Mouse (Mus musculus): ENCODE data around the gene Camp.

The Camp gene

GRCm38 (mm10) chr9:109849312-109849758 lies at the start of gene Camp:
TSS of gene Camp (minus strand) at chr9:109849617.
- no peak for DNase-seq (ENCODE audit: low spot score)

DNA sequence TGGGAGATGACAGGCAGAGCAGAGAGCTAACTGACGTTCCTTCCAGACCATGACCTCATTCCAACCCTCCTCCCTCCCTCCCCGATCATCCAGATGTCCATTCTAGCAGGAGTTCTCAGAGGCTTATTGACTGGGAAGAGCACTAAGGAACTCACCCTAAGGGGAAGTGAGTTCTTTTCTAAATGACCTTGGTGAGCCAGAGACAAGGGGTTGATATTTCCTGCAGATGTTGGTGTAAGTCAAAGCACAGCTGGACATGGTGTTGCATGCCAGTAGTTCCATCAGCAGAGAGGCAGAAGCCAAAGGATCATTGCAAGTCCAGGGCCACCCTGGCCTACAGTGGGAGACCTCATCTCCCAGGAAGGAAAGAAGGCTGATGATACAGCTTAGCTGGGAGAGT lies 48.6 kb upstream of the Camp start:
- DNase-seq (ENCODE audit: low spot score): no peak

DNA sequence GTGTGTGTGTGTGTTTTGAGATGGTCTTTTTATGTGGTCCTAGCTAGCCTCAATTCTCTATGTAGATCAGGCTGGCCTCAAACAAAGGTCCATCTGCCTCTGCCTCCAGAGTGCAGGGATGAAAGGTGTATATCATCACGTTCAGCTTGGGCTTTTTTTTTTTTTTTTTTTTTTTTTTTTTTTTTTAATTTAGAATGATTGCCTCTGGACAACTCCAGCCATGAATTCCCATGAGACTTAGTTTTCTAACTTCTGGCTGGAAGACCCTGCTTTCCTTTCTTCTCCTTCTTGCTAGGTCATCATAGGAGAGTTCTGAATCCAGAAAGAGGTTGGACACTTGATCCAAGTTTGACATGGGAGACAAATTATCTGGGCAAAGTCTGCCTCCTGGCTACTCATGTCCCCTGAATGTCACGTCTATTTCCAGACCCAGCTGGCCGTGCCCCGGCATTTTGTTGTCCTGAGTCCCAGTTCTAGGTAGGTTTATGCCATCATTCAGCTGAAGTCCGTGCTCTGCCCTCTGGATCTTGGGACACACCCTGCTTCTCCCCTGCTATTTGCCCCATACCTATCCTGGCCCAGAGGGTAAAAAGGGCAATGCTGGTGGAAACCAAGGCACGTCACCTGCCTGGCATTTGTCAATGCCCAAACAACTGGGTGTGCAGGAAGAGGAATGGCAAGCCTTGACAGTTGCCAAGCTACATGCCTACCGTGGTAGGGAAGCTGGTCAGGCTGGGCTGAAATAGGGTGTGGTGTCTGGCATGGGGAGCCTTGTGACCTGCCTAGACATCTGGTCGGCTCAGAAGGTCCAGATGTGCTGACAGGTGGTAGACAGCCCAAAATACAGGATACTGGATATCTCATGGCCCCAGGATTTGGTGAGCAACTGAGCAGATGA lies 47.1 kb upstream of the Camp start:
- no peak for DNase-seq (ENCODE audit: low spot score)

DNA sequence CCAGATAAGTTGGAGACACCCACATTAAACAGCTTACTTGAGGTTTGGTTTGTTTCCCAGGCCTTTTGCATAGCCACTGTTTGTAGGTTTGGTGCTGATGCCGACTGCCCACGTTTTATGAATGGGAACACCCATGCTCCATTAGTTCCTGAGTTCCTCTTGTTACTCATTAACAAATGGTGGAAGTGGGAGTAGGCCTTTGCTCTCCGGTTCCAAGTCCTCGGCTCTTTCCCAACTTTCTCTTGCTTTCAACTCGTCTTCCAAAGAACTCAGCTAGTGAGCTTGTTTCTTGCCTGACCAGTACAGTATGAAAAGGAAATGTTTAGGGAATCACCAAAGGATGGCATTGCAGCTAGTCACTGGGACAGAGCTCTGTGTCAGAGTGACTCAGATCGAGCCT lies 46.2 kb upstream of the Camp start:
- no peak for DNase-seq (ENCODE audit: low spot score)

DNA sequence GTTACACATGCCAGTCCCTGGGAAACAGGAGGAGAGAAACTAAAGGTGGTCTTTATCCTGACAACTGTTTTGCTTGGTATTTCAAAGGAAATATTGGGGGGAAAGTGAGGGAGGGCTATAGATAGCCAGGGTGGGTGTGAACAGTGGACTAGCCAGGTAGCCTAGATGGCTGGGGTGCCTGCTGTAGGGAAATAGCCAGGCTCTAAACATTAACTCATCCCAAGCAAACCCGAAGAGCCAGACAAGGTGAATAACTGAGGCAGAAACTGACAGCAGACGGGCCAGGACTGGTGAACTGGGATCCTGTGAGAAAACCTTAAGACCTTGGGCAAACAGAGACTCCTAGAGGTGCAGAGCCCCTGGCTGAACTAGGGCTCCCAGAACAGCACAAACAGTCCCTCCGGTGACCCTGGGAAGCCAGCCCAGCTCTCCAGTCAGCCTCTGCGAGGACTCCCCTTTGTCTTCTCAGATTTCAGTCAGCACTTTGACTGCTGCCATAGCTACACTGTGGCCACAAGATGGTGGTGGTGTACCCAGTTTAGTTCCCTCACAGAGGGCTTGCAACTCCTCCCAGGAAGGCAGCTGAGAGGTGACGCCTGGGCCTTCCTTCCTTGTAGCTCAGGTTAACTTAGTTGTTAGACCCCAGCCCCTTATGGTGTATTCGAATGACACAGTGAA lies 45.1 kb upstream of the Camp start:
- DNase-seq (ENCODE audit: low spot score): peak; percentile 65

DNA sequence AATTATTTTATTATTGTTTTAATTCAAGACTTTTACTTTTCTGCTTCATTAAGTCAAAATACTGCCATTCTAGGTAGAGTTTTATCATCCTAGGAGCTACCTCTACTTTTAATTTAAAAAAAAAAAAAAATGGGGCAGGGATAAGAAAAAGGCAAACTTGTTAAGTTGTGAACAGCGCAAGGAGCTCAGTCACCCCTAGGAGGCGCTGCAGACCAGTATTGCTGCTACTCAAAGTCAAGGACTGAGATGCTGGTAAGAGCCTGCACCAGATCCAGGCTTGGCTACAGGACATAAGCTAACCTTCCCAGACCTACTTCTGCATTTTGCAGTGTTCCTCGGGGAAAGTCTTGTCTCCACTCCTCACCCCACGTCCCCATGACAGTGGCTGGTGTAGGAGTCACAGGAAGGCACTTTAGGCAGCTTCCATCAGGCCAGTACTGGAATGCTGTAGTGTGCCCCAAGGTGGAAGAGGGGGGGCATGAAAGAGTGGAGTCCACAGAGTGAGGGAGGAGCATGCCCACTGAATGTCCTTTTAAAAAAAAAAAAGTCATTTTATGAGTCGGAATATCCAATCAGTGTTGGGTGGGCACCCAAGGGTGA lies 43.3 kb upstream of the Camp start:
- peak; percentile 42 for DNase-seq (ENCODE audit: low spot score)

DNA sequence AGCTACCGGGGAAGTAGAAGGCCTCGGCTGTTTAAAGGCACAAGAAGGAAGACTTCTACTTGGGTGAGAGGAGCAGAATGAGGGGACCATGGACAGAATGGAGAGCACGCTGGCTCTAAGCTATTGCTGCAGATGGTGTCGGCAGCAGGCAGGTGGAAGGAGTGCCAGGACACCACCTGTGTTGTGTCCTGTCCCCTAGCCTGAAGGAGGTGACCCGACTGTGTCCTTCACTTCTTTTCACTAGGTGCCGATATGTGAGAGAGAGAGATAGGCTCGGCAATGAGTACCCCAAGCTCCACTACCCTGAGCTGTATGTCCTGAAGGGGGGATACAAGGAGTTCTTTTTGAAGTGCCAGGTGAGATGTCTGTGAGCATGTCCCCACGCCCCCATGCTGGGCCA lies 42.1 kb upstream of the Camp start:
- no peak for DNase-seq (ENCODE audit: low spot score)

DNA sequence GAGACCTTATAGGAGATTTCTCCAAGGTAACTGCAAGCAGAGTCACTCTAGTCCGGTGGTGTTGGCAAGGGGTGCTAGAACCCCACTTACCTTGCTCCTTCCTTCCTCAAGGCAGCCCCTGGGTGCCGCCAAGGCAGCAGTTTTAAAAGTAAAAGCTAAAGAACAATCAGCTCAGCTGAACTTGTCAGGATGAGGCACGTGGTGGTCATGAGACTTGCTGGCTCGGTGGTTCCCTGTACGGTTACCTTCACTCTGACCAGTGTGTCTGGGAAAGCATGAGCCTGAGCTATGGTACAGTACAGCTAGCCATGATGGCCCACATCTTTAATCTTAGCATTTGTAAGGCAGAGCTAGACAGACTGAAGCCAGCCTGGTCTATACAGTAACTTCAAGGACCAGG lies 37.9 kb upstream of the Camp start:
- DNase-seq (ENCODE audit: low spot score): no peak

DNA sequence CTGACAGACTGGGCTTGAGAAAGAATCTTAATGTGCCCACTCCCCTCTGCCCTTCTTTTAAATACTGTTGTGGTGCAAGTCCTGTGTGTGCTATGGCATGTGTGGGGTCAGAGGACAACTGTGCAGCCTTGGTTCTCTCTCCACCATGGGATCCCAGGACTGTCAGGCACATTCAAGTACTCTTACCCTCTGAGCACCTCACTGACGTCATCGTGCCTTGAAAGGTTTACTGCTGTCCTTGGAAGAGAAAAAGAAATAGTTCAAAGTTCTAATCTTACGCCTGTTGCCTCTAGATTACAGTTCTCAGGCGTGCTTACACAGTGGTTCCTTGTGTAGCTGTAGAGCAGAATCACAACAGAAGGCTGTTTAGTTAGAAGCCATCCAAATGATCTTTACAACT lies 36.8 kb upstream of the Camp start:
- no peak for DNase-seq (ENCODE audit: low spot score)

DNA sequence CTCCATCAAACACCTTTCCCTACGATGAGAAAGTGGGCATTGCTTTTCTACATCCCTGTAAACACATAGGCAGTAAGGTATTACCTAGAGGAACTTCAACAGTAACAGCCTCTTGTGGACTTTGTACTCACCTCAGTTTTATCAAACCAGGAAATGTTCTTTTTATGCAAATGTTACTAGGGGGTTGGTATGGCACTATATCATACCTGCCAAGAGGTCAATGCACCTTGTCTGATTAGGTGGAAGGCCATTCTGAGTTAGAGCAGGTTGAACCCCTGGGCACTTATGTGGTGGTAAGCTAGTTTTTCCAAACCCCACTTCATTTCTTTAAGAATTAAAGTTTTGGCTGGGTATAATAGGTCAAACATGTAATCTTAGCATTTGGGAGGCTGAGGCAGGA lies 29.9 kb upstream of the Camp start:
- no peak for DNase-seq (ENCODE audit: low spot score)

DNA sequence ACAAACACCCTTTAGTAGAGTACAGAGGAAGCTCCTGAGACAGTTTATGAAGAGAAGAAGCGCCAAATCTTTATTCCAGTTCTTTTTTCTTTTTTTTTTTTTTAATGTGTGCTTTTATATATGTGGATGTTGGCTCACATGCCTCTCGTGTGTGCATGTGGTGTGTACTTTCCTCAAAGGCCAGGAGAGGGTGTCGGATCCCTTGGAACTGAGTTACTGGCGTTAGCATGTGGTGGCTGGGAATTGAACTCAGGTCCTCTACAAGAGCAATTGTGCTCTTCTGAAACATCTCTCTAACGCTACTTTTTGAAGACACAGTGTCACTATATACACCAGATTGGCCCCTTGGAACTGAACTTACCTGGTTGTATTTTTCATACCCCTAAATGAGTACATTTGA lies 28.2 kb upstream of the Camp start:
- no peak for DNase-seq (ENCODE audit: low spot score)

DNA sequence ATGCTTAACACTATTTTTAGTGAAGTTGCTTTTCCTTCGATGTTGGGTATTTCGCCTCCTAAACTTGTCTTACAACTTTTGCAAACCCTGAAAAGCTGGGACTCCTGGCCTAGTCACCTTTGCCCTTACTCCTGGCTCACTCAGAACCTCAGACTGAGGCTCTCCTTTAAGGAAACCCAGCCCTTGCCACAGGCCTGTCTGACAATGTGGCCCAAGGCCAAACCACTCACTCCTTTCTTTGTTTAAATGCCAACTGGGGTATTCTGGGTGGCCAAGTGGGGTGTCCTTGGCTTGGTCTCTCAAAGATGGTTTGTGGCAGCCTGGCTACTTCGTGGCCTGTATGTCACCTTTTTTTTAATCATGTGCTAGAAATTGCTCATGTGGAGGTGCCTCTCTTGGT lies 27.3 kb upstream of the Camp start:
- DNase-seq (ENCODE audit: low spot score): no peak

DNA sequence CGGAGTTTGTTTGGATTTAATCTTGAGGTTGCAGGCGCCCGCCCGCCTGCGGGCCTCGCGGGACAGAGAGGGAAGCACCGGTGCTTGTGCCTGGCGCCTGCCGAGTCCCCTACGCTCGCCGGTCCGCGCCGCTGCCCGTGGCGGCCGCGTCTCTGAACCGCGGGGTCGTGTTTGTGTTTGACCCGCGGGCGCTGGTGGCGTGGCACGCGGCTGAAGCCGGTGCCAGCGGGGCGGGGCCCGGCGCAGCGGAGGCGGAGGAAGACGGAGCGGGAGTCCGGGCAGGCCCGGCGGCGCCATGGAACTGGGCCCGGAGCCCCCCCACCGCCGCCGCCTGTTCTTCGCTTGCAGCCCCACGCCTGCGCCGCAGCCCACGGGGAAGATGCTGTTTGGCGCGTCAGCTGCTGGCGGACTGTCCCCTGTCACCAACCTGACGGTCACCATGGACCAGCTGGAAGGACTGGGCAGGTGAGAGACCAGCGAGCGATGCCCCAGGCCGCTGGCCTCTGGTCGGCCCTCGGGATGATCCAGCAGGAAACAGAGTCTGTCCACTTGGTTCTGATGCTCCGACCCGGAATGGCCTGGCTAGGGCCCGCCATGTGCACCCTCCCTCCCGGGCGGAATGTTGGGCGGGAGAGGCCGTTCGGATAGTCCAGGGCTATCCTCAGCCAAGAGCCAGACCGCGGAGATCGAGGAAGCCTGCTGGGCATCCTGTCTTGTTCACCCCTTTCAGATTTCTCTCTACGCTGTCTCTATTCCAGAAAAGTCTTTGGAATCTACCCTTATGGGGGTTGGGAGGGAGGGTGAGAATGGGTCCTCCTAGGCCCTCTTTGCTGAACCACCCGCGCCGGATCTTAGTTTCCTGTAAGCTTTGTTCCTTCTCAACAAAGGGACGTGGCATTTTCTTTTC lies 26.5 kb upstream of the Camp start:
- no peak for DNase-seq (ENCODE audit: low spot score)

- DNase-seq (ENCODE audit: low spot score): peak; percentile 95
Observed at GRCm38 (mm10) chr9:109874797-109875691, 25.6 kb upstream of the Camp start, which contains the start of gene Cdc25a. TSS of gene Cdc25a (plus strand) at chr9:109875579.

- DNase-seq (ENCODE audit: low spot score): no peak
Observed at GRCm38 (mm10) chr9:109870983-109871572, 21.7 kb upstream of the Camp start.

- DNase-seq (ENCODE audit: low spot score): no peak
Observed at GRCm38 (mm10) chr9:109866218-109866617, 16.8 kb upstream of the Camp start.

- DNase-seq (ENCODE audit: low spot score): no peak
Observed at GRCm38 (mm10) chr9:109863085-109863484, 13.7 kb upstream of the Camp start.

DNA sequence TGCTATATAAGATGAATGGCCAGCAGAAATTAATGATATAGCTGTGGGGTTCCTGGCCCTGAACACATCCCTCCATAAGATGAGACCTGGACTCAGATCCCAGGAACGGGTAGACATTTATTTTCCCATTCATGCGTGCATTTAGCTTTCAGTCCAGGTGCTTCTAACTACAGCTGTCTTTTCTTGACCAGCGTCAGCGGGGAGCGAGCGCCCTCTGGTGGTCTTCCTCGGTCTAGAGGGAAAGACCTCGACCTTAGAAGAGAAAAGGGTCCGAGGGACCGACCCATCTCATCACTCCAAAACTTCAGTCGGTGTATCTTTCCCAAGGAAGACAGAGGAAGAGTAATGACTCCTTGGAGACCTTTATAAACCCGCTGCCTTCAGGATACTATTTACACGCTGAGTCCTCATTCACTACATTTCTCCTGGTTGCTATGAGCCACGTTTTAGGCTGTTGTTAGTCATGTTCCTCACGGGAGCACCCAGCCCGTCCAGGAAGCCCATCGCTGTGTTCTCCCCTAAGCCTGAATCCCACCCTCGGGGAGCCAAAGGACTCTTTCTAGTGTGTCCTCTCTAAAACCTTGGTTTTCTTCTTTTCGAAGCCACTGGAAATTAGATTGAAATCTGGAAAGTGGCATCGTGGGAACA lies 13.1 kb upstream of the Camp start:
- peak; percentile 46 for DNase-seq (ENCODE audit: low spot score)

DNA sequence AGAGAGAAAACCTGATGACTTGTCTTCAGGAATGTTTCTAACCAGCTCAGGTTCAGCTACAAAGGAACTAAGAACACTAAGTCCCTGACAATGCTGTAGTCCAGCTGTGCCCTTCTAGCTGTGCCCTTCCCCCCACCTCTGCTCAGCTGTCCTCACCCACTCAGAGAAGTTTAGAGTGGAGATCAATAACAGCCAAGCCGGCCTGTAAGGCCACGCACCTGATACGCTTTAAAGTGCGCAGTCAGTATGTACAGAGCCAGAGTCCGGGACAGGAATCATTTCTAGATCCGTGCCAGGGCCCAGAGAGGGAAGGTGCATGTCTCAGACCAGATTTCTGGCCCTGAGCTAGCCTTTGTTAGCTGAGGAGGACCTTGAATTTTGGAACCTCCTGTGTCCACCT lies 6.5 kb upstream of the Camp start:
- DNase-seq (ENCODE audit: low spot score): no peak

- DNase-seq (ENCODE audit: low spot score): no peak
Observed at GRCm38 (mm10) chr9:109854341-109854740, 4.9 kb upstream of the Camp start.
